Mouse (Mus musculus): ENCODE measurements around the gene Rasl10b. TPM values are rescaled to one million over a fixed set of nuclear protein-coding genes. Genes with fewer than 3 reads are reported as not detected.

Gene Rasl10b
- total RNA-seq, 2 experiments from 2014 or later = 49.6 to 60.1 TPM

DNA sequence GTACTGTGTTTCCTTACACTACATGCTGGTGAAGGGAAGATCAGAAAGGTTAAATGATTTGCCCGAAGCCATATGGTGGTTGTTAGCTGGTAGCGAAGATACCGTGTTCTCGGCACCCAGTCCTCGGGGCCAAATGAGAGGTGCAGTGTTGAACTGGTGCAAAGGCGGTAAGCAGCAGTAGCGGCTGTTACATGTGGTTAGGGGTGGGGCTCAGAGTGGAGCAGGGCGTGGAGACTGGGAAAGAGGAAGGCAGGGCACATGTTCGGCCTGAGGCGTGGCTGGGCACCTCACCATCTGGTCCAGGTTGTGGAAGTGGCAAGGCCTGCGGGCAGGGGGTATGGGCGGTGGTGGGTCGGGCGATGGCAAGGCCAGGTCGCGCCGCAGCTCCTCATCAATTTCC is 18.0 kb downstream of the Rasl10b start:
- intact Hi-C loops (cut with DNase I) = no loop called here
- DNase-seq (ENCODE audit: low spot score) = no peak

DNA sequence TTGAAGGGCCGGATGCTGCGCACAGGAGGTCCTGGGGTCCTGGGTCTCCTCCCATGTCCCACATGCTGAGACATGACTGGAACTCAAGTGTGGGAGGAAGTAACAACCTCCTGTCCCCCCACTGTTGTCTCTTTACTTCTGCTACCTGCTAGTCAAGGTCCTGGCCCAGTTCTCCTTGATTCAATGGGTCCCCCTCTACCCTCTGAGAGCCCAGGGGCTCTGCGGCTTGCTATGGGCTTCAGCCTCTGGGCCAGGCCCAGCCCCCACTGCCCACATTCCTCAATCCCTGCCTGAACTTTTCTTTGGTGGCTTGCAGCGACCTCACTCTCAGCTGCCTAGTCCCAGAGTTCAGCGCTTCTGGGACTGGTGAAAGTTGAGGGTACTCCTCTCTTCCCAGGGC is 20.4 kb downstream of the Rasl10b start, which contains the start of gene Gas2l2:
Gene Gas2l2 (minus strand): TSS at position 101 of the 400 bp plus-strand sequence.
- DNase-seq (ENCODE audit: low spot score) = no peak
- intact Hi-C loops (cut with DNase I) = no loop called here

DNA sequence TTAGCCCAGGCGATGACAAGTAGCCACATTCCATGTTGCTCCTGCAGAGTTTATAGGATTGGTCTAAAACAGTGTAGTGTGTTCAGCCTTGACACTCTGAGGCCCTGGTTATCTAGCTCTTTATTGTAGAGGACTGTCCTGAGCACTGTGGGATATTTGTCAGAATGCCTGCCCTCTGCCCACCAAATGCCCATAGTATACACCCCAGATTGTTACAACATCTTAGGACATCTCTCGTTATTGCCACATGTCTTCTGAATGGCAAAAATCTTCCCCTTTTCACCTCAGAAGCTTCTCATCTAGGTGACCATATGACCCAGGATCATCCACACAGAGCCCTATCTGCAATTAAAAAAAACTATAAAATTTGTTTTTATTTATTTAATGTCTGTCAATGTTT is 23.6 kb downstream of the Rasl10b start:
- intact Hi-C loops (cut with DNase I) = no loop called here
- DNase-seq (ENCODE audit: low spot score) = no peak

DNA sequence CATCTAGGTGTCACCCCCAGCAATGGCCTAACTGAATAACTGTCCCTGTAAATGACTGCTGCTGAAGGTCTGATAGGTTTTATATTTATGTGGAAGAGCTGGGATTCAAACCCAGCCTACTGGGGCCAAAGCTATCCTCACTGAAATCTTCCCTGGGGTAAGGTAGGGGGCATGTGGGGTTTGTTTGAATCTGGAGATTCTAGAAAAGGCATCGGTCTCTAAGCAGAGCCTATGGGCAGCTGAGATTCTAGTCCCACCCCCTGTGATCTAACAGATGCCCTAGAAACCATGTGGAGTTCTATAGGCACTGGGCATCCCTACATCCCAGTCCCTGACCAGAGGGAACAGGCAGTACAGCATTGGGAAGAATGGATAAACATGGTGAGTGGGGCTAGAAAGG is 28.4 kb downstream of the Rasl10b start, which contains the start of gene 1700020L24Rik:
Gene 1700020L24Rik (plus strand): TSS at position 301 of the 400 bp plus-strand sequence.
- intact Hi-C loops (cut with DNase I) = no loop called here
- no peak for DNase-seq (ENCODE audit: low spot score)

GRCm38 (mm10) chr11:83439426-83440060 is 30.6 kb downstream of the Rasl10b start:
- intact Hi-C loops (cut with DNase I) = loop anchor here (2.0 to 5.0 kb wide), 2 partner anchors 118 to 299 kb away; no protein-coding TSS in a partner anchor
- no peak for DNase-seq (ENCODE audit: low spot score)

- intact Hi-C loops (cut with DNase I) = loop anchor here (2.0 to 5.0 kb wide), 2 partner anchors 117 to 298 kb away; no protein-coding TSS in a partner anchor
- peak; percentile 70 for DNase-seq (ENCODE audit: low spot score)
These were observed 31.4 kb downstream of the Rasl10b start for GRCm38 (mm10) chr11:83440081-83441064.

DNA sequence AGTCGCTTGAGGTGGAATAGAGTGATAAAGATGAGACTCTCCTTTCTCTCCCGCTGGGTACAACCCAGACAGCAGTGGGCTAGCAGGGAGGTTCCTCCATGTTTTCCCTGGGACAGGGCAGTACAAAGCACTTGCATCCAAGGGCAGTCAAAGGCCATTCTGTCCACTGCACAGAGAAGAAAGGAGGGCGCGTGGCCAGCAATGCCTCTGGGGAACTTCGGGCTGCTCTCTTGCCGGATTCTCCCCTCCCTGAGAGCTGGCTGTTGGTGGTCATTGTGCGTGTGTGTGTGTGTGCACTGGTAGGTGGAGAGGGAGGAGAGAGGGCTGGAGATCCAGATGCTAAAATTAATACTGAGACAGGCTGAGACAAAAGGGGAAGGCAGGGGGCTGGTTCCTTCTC is 32.3 kb downstream of the Rasl10b start:
- intact Hi-C loops (cut with DNase I) = loop anchor here (2.0 to 5.0 kb wide), 2 partner anchors 116 to 298 kb away; no protein-coding TSS in a partner anchor

DNA sequence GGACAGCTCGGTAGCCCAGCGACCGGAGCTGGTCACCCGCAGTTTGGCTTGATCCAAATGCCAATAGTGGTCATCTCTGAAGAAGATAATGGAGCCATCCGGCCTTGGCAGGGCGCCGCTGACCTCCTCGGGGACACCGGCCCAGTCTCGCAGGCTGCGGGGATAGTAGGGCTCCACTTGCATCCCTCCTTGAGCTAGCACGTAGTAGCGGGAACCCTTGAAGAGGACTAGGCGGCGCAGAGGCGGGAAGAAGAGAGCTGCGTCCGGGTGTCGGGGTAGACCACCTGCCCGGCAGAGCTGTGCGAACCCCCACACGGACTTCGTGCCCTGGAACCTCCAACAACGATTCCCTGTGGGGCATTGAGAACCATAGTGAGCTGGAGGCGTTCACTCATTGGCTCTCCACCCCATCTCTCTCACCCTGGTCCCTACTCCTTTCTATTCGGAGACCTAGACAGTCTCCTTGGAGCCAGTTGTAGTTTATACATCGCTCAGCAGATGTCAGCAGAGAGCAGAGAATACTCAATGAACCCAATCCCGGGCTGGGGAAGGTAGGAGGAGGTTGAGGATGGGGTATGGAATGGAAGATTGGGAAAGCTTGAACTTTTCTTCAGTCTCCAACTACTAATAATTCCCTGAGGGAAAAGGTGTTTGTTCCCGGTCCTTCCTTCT is 33.8 kb downstream of the Rasl10b start:
- no peak for DNase-seq (ENCODE audit: low spot score)
- intact Hi-C loops (cut with DNase I) = loop anchor here (1.0 to 5.0 kb wide), 2 partner anchors 30 to 115 kb away; no protein-coding TSS in a partner anchor

More for the DNA sequence above, 32.3 kb downstream of the Rasl10b start:
- DNase-seq (ENCODE audit: low spot score) = peak; percentile 50

- DNase-seq (ENCODE audit: low spot score) = no peak
- intact Hi-C loops (cut with DNase I) = loop anchor here (1.0 to 5.0 kb wide), 2 partner anchors 28 to 113 kb away; no protein-coding TSS in a partner anchor
These were observed 34.9 kb downstream of the Rasl10b start for GRCm38 (mm10) chr11:83443824-83444223.

DNA sequence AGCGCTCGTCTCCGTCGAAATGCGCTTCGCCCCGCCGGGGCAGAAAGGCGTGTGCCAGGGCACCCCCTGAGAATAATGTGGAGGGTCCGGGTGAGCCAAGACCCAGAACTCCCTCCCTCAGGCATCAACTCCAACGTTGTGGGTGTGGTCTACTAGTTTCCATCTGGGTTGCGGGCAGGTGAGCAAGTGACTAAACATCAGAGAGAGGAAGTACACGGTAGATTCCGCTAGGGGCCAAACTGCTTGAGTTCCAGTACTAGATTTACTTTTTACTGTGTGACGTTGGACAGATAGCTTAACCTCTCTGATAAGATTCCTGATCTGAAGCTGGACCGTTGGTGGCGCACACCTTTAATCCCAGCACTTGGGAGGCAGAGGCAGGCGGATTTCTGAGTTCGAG is 36.1 kb downstream of the Rasl10b start:
- intact Hi-C loops (cut with DNase I) = no loop called here
- no peak for DNase-seq (ENCODE audit: low spot score)

GRCm38 (mm10) chr11:83447612-83448011 is 38.7 kb downstream of the Rasl10b start:
- intact Hi-C loops (cut with DNase I) = no loop called here
- no peak for DNase-seq (ENCODE audit: low spot score)

GRCm38 (mm10) chr11:83448021-83448926 is 39.3 kb downstream of the Rasl10b start:
- intact Hi-C loops (cut with DNase I) = no loop called here
- DNase-seq (ENCODE audit: low spot score) = no peak

GRCm38 (mm10) chr11:83448927-83449236 is 39.9 kb downstream of the Rasl10b start:
- DNase-seq (ENCODE audit: low spot score) = no peak
- intact Hi-C loops (cut with DNase I) = no loop called here

GRCm38 (mm10) chr11:83449298-83449697 is 40.4 kb downstream of the Rasl10b start:
- no peak for DNase-seq (ENCODE audit: low spot score)
- intact Hi-C loops (cut with DNase I) = no loop called here

- intact Hi-C loops (cut with DNase I) = no loop called here
- DNase-seq (ENCODE audit: low spot score) = no peak
These were observed 41.6 kb downstream of the Rasl10b start for GRCm38 (mm10) chr11:83450550-83450949.

DNA sequence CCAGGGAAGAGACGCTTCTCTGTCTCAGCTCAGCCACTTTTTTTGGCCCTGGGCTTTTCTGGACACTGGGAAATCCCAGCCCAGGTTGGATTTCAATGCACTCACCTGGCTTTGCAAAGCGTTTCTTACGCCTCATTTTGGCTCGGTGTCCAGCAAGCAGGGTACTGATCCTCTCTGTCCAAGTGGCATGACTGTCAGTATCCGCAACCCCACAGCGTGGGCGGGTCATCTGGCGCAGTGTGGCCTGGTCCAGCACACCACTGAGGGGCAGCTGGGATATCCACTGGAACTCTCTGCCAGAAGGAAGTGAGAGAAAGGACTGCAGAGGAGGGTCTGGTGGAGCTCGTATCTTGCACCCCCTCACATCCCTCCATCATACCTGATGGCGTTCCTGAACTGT is 42.3 kb downstream of the Rasl10b start:
- DNase-seq (ENCODE audit: low spot score) = no peak
- intact Hi-C loops (cut with DNase I) = no loop called here

DNA sequence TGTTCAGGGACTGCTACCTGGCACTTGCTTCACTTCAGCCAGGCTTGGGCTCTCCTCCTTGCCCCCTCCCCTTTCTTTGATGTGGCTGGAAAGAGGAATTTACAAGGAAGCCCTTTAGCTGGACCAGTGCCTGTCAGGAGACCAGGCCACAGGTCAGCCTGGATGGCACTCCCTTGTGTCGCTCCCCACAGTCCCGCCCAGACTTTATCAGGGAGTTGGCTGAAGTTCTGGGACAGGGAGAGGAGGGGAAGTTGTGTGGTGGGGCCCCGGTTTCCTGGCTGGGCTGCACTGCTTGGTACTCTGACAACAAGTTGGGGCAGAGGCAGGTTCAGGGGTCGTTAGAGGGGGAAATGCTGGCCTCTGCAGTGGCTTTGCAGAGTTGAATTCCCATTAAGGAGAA is 45.6 kb downstream of the Rasl10b start:
- peak; percentile 52 for DNase-seq (ENCODE audit: low spot score)
- intact Hi-C loops (cut with DNase I) = no loop called here

- DNase-seq (ENCODE audit: low spot score) = no peak
- intact Hi-C loops (cut with DNase I) = no loop called here
These were observed 46.7 kb downstream of the Rasl10b start for GRCm38 (mm10) chr11:83455608-83456007.

GRCm38 (mm10) chr11:83457257-83457656 is 48.3 kb downstream of the Rasl10b start:
- intact Hi-C loops (cut with DNase I) = no loop called here

More at GRCm38 (mm10) chr11:83457257-83457656, 48.3 kb downstream of the Rasl10b start:
- DNase-seq (ENCODE audit: low spot score) = no peak

All from heart, postnatal 25 days (tissue).